Mouse (Mus musculus) gastrocnemius, adult 18-20 months (tissue): Measurements from ENCODE around the gene Spata20. TPM values are rescaled to one million over a fixed set of nuclear protein-coding genes. Genes with fewer than 3 reads are reported as not detected.

Experiments
- DNase-seq: peaks from one replicate; pipeline ENCODE4 v3.0.0; 2021; ENCODE audit warnings: low spot score
- total RNA-seq, 2 experiments: library from RNA; stranded (reverse); gene quantifications; 2 replicates each; pipeline ENCODE4 v1.2.3; 2021

Gene Spata20
- total RNA-seq, 2 experiments from 2014 or later = not detected

DNA sequence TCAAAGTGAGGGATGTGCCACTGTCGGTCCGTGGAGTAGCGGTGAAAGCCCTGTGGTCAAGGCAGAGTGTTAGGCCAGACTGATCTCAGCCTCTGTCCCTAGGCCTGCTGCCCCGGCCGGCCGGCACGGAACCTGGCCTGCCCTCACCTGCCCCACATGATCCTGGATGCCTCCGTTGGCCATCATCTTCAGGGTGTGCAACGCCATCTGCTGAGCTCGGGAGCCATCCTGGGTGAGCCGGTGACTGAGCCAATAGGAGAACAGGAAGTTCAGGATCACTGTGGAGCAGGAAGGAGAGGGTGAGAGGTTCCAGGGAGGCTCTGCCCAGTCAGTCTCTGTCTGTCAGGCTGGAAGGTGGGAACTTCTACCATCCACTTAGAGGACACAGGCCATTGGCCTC lies 2.5 kb downstream of the Spata20 start:
- no peak for DNase-seq

- DNase-seq = no peak
Observed at GRCm38 (mm10) chr11:94482738-94483137, 3.2 kb downstream of the Spata20 start.

- DNase-seq = no peak
Observed at GRCm38 (mm10) chr11:94481963-94482362, 4.0 kb downstream of the Spata20 start.

GRCm38 (mm10) chr11:94480382-94480781 lies 5.6 kb downstream of the Spata20 start:
- no peak for DNase-seq

- DNase-seq = no peak
Observed at GRCm38 (mm10) chr11:94477651-94478050, 8.3 kb downstream of the Spata20 start.

GRCm38 (mm10) chr11:94475722-94476121 lies 10.3 kb downstream of the Spata20 start:
- no peak for DNase-seq

DNA sequence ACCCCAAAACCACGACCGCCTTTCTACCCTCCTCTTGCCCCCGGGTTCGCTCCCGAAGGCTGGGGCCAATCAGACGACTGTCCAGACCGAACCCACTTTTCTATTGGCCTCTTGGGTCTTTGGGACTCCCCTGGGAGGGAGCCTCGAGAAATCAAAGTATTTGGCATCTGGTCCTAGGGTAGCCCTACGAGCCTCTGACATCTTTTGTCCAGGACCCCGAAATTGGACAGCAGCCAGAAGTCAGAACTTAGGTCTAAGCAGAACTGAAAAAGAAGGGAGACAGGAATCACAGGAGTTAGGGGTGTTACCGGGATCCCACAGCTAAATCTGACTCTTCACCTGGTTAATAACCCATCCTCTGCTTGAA lies 11.5 kb downstream of the Spata20 start:
- DNase-seq = no peak

DNA sequence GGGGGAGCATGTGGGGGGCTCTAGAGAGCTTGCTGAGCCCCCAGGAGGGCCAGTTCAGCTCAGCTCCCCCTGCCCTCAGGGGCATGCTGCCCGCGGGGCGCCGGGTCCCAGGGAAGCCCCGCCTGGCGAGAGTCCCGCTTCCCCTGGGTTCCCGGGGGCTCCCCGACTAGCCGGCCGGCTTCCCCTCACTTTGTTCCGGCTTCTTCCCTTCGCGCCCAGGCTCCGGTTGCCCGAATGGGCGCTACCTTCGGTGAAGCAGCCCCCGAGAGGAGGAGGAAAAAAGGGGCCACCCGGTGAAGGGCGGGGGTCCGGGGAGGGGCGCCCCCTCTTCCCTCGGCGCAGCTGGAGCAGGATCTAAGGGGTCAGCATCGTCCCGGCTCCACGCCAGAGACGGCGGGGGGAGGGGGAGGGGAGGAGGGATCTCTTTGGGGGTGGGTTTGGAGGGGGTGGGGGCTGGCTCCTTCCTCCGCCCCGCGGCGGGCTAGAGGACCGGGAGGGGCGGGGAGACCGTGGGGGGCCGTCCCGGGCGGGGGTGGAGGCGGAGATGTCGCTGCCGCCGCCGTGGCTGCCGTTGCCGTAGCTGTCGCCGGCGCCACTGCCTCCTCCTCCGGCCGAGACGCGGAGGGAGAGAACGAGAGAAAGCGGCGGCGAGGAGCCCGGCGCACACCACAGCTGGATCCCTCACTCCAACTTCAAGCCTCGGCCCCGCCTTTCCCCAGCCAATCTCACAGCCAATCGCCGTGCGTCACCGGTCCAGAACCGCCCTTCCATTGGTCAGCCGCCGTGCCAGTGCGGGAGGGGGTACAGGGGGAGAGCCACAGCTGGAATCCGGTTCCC lies 12.1 kb downstream of the Spata20 start, which contains the start of gene Cacna1g:
Gene Cacna1g (minus strand): TSS at position 492 of the 837 bp plus-strand sequence.
- DNase-seq = peak; percentile 87

GRCm38 (mm10) chr11:94472916-94473706 lies 12.9 kb downstream of the Spata20 start:
- DNase-seq = no peak

- DNase-seq = no peak
Observed at GRCm38 (mm10) chr11:94472585-94472915, 13.4 kb downstream of the Spata20 start.

DNA sequence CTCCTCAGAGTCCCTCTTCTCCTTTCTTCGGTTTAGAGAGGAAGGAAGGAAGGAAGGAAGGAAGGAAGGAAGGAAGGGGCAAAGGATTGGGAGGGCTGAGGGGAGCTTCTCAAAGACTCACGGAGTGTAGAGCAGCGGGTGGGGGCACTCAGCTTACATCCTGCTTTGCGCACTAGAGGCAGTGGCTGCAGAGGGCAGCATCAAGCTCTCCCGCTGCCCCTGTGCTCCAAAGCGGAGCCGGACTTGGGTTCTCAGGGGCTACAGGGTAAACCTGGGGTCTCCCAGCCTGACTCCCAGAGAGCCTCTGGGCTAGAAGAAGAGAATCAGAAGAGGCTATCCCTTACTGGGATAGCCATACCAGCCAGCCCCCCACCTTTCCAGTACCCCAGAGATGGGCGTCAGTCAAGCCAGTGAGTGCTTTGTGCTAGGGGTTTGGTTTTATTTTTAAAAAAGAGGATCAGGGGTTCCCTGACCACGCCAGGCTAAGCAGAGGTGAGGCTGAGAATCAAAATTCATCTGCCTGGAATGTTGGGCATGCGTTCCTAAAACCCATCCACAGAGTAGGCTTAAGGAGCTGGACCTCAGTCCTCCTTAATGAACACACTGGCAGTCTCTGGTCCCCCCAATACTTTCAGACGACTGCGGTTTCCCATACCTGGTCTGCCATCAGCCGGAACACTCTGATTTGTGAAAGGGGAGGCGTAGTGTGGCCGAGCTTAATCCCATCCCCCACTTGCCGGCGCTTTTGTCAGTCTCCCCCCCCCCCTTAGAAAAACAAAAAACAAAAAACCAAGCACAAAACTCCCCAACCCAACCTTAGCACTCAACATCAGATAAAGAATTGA lies 14.0 kb downstream of the Spata20 start:
- no peak for DNase-seq

DNA sequence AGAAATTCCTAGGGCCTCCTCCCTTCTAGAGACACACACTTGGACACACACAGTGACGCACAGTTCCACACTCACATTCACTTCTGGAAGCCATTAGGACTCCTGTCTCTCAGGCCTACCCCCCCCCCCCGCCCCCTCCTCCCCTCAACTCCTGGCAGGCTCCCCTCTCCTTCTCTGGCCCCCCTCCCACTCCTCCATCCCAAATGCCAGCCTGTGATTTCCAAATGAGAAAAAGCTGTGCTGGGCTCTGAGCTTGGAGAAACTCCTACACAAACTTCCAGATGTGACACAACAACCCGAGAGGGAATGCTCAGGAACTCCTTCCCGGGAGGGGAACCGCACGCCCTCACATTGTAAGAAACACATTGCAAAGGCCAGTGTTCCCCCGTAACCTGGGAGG lies 15.6 kb downstream of the Spata20 start:
- DNase-seq = no peak

GRCm38 (mm10) chr11:94469136-94470064 lies 16.6 kb downstream of the Spata20 start:
- DNase-seq = peak; percentile 31

- no peak for DNase-seq
Observed at GRCm38 (mm10) chr11:94468582-94469064, 17.4 kb downstream of the Spata20 start.

GRCm38 (mm10) chr11:94466333-94466855 lies 19.6 kb downstream of the Spata20 start:
- no peak for DNase-seq

- no peak for DNase-seq
Observed at GRCm38 (mm10) chr11:94464170-94464569, 21.8 kb downstream of the Spata20 start.

- no peak for DNase-seq
Observed at GRCm38 (mm10) chr11:94461856-94462255, 24.1 kb downstream of the Spata20 start.

DNA sequence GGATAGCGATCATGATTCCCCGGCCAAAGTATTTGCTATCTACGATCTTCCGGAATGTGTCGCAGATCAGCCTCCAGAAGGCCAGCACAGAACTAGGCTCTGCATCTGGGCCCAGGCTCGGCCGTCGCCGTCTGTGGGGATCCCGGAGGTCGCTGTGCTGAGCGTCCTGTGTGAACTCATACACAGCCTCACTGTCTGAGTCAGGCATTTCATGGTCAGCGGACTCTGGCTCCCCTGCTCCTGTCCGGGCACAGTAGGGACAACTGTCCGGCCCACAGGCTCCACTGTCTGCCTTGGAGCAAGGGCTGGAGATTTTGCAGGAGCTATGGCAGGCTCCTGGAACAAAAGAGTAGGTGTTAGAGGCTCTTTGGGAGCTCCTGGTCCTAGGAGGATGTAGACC lies 29.0 kb downstream of the Spata20 start:
- no peak for DNase-seq

DNA sequence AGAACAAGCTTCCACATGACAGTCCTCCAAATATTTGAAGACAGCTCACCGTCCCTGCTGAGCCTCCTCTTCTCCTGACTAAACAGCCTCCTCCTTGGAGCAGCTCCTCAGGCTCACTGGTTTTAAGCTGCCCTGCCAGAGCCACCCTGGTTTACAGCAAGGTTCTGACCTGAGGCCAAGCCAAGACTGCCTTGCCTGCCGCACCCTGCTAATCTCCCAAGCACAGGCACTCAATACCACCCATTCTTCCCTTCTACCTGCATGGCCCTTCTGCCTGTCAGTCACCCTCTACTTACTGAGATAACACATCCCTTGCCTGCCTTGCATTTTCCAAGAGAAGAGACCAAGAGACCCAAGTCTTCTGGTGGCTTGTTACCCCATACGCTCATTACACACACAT lies 29.6 kb downstream of the Spata20 start:
- no peak for DNase-seq

DNA sequence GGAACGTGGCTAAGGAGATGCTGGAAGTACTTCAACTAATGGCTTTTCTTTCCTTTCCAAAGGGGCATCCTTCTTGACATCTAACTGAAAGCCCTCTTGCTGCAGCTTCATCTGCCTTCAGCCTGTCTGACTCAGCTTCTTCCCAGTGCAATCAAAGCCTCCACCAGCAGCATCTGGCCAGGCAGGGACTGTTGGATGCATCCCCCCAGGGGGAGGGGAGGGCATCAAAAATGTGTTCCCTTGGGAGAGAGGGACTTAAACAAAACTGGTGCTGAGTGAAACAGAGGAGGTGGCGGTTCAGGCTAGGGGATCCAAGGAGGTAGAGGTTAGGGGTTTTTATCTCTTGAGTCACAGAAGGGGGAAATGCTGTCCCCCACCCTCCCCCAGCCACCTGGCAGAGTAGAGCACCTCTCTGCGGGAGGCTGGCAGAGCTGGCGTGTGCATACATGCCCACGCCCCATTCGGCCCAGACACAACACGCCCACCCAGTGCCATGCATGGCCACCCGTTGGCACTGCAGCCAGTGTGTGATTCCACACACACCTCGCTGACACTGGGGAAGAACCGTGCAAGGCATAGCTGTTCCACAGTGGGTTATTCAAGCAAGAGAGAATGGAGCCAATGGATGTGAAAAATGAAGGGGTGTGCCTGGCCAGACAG lies 30.7 kb downstream of the Spata20 start:
- no peak for DNase-seq
